Mouse (Mus musculus) heart, postnatal 0 days (tissue): ENCODE results near the gene Olfr1508.

Source experiments
- CTCF ChIP-seq: IDR thresholded peaks from 2 replicates; pipeline ENCODE4 v1.5.1; 2016; ENCODE audit warnings: antibody characterized with exemption, control low read depth, low read depth
- EP300 ChIP-seq: IDR thresholded peaks from 2 replicates; pipeline ENCODE4 v1.6.1; 2016; ENCODE audit warnings: antibody characterized with exemption, low read depth

DNA sequence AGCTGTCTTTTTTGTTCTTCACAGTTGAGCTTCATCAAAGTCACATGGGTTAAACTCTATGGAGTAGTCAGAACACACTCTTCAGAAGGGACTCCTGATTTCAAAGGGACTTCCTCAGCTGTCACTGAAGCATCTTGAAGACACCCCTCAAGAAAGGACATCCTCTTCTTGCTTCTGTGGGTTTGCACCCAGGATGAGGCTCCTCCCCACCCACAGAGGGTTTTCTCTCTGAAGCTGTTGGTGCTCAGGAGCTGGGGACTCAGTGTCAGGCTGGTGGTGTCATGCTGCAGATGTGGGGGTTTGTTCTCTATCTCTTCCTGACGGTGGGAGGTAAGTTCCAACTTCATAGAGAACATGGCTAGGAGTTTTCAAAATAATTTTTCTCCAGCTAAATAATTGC is 39.6 kb downstream of the Olfr1508 start:
- no peak for TF ChIP-seq CTCF
- TF ChIP-seq EP300, result no peak
